Mouse (Mus musculus) MEL-GATA-1-ER (cell line): ENCODE data around the gene Mansc1.

Experiments
- DNase-seq: peaks from one replicate; pipeline ENCODE4 v3.0.0-alpha.2; 2012; ENCODE audit warnings: low read depth; ENCODE audit errors: extremely low read depth

Mansc1 gene

GRCm38 (mm10) chr6:134631947-134632687 lies at the start of gene Mansc1:
TSS of gene Mansc1 (minus strand) at chr6:134632488.
- DNase-seq: no peak

GRCm38 (mm10) chr6:134679330-134679729 lies 47.0 kb upstream of the Mansc1 start:
- DNase-seq: peak; percentile 28

- no peak for DNase-seq
These were observed 45.7 kb upstream of the Mansc1 start for GRCm38 (mm10) chr6:134678037-134678436.

- no peak for DNase-seq
These were observed 45.2 kb upstream of the Mansc1 start for GRCm38 (mm10) chr6:134677504-134677903.

GRCm38 (mm10) chr6:134673712-134674111 lies 41.4 kb upstream of the Mansc1 start:
- peak; percentile 75 for DNase-seq

- no peak for DNase-seq
These were observed 38.7 kb upstream of the Mansc1 start for GRCm38 (mm10) chr6:134670881-134671411.

GRCm38 (mm10) chr6:134669179-134669865 lies 37.0 kb upstream of the Mansc1 start:
- no peak for DNase-seq

- no peak for DNase-seq
These were observed 36.2 kb upstream of the Mansc1 start for GRCm38 (mm10) chr6:134668519-134668918.

- no peak for DNase-seq
These were observed 33.5 kb upstream of the Mansc1 start for GRCm38 (mm10) chr6:134665817-134666216.

GRCm38 (mm10) chr6:134664573-134664972 lies 32.3 kb upstream of the Mansc1 start:
- DNase-seq: no peak

- no peak for DNase-seq
These were observed 28.6 kb upstream of the Mansc1 start for GRCm38 (mm10) chr6:134660714-134661406.

GRCm38 (mm10) chr6:134659108-134659958 lies 27.0 kb upstream of the Mansc1 start:
- DNase-seq: no peak

- no peak for DNase-seq
These were observed 24.2 kb upstream of the Mansc1 start for GRCm38 (mm10) chr6:134656527-134656926.

- no peak for DNase-seq
These were observed 16.1 kb upstream of the Mansc1 start for GRCm38 (mm10) chr6:134648356-134648755.

- no peak for DNase-seq
These were observed 15.3 kb upstream of the Mansc1 start for GRCm38 (mm10) chr6:134647621-134648020.

GRCm38 (mm10) chr6:134646835-134647234 lies 14.5 kb upstream of the Mansc1 start:
- no peak for DNase-seq

- DNase-seq: no peak
These were observed 11.0 kb upstream of the Mansc1 start for GRCm38 (mm10) chr6:134643296-134643695.

GRCm38 (mm10) chr6:134641738-134642446 lies 9.6 kb upstream of the Mansc1 start:
- DNase-seq: peak; percentile 83

GRCm38 (mm10) chr6:134640485-134641475 lies 8.5 kb upstream of the Mansc1 start:
- DNase-seq: peak; percentile 71
